Mouse (Mus musculus) embryonic fibroblast, embryonic 13.5 days (primary cell): ENCODE data around the gene Grrp1.

Experiments
- CTCF ChIP-seq: IDR thresholded peaks from 2 replicates; pipeline ENCODE4 v1.5.1; 2011; ENCODE audit warnings: mild to moderate bottlenecking, control low read depth, low read length, moderate library complexity, borderline replicate concordance; ENCODE audit not compliant: insufficient read depth
- POLR2A ChIP-seq: IDR thresholded peaks from 2 replicates; pipeline ENCODE4 v1.6.1; 2011; ENCODE audit warnings: low read depth, mild to moderate bottlenecking, control low read depth, low read length, moderate library complexity

- TF ChIP-seq CTCF (peak; percentile 16; the same call in 1 of the 2 replicates), POLR2A (no peak)
These were observed 26.7 kb downstream of the Grrp1 start, which contains the start of gene Catsper4 for GRCm38 (mm10) chr4:134227194-134227593.
